In genomic region chr10:4611386-4612155, GRCm38 (mm10) we compare ENCODE assay signal across 8 mouse cellular contexts. TPM values are rescaled to one million over a fixed set of nuclear protein-coding genes. Genes with fewer than 3 reads are reported as not detected.
DNase-seq lines count a peak whose midpoint lies in the region; ATAC-seq and TF ChIP-seq lines count a peak whose summit lies in the region.

Gene Esr1 (plus strand): TSS chr10:4611593.

- H3K9ac ChIP-seq in hindbrain, postnatal 0 days (replicated peaks; ENCODE audit: low read length) = 0 out of 2 replicates have a peak within 1 kb of the TSS, but pooled peaks have one; percentile 30
- H3K9ac ChIP-seq in hindbrain, embryonic 13.5 days = no peak within 1 kb of the TSS
- H3K9ac ChIP-seq in stomach, embryonic 14.5 days (replicated peaks; ENCODE audit: low read depth, low read length) = no peak within 1 kb of the TSS

- peak; percentile 47; the same call in 1 of the 2 replicates for ATAC-seq in hindbrain, postnatal 0 days
- ATAC-seq in hindbrain, embryonic 13.5 days (ENCODE audit: low FRiP score) = no peak
- peak; percentile 25 for ATAC-seq in activated CD4-positive, CD25-positive, alpha-beta regulatory T cell, adult 4 months
- ATAC-seq in stomach, embryonic 14.5 days (ENCODE audit: insufficient number of reproducible peaks, insufficient read depth, low FRiP score, low read depth) = no peak

- 43% methylated on average over 13 of the region's 13 CpGs for WGBS in hindbrain, postnatal 0 days
- 51% methylated on average over 13 of the region's 13 CpGs for WGBS in hindbrain, embryonic 13.5 days
- 39% methylated on average over 13 of the region's 13 CpGs for WGBS in stomach, embryonic 14.5 days

- H3K27me3 ChIP-seq in hindbrain, postnatal 0 days (ENCODE audit: insufficient read depth, low read length) = no peaks in the 10 kb centered on the region
- no peaks in the 10 kb centered on the region for H3K27me3 ChIP-seq in hindbrain, embryonic 13.5 days
- no peaks in the 10 kb centered on the region for H3K27me3 ChIP-seq in stomach, embryonic 14.5 days (ENCODE audit: control insufficient read depth, insufficient read depth, low read length)

- no peak within 1 kb of the TSS for H3K4me3 ChIP-seq in hindbrain, postnatal 0 days (ENCODE audit: low read length)
- no peak within 1 kb of the TSS for H3K4me3 ChIP-seq in hindbrain, embryonic 13.5 days
- 0 out of 2 replicates have a peak within 1 kb of the TSS, but pooled peaks have one; percentile 6 for H3K4me3 ChIP-seq in stomach, embryonic 14.5 days (ENCODE audit: low read depth, low read length)

- H3K9me3 ChIP-seq in hindbrain, postnatal 0 days (ENCODE audit: low read length) = no peaks in the 10 kb centered on the region
- H3K9me3 ChIP-seq in hindbrain, embryonic 13.5 days = no peaks in the 10 kb centered on the region
- no peaks in the 10 kb centered on the region for H3K9me3 ChIP-seq in stomach, embryonic 14.5 days (ENCODE audit: control insufficient read depth, low read depth, low read length)

- H3K36me3 ChIP-seq in hindbrain, postnatal 0 days (ENCODE audit: insufficient read depth, low read length) = no peaks in the 10 kb centered on the region
- H3K36me3 ChIP-seq in hindbrain, embryonic 13.5 days = no peaks in the 10 kb centered on the region
- H3K36me3 ChIP-seq in stomach, embryonic 14.5 days (ENCODE audit: control insufficient read depth, insufficient read depth, low read length) = no peaks in the 10 kb centered on the region

- no peak within 1 kb of the TSS for H3K27ac ChIP-seq in hindbrain, postnatal 0 days
- H3K27ac ChIP-seq in hindbrain, embryonic 13.5 days = no peak within 1 kb of the TSS
- no peak within 1 kb of the TSS for H3K27ac ChIP-seq in stomach, embryonic 14.5 days (ENCODE audit: low read length)

- H3K4me2 ChIP-seq in hindbrain, postnatal 0 days (ENCODE audit: low read depth, low read length) = peak within 1 kb of the TSS; percentile 46
- no peak within 1 kb of the TSS for H3K4me2 ChIP-seq in hindbrain, embryonic 13.5 days
- peak within 1 kb of the TSS; percentile 35 for H3K4me2 ChIP-seq in stomach, embryonic 14.5 days (replicated peaks; ENCODE audit: low read depth, low read length)

- peak; percentile 43 for TF ChIP-seq CTCF in hindbrain, postnatal 0 days (IDR thresholded peaks at IDR 0.05; ENCODE audit: low read depth)

- intact Hi-C loops in gastrocnemius, postnatal 14 days (cut with DNase I; ENCODE audit: low total_unique reads) = no loop called here

- no peaks in the 10 kb centered on the region for H3K4me1 ChIP-seq in hindbrain, postnatal 0 days (ENCODE audit: insufficient read depth, low read length)
- H3K4me1 ChIP-seq in hindbrain, embryonic 13.5 days (replicated peaks) = no peaks in the 10 kb centered on the region
- H3K4me1 ChIP-seq in stomach, embryonic 14.5 days (ENCODE audit: control insufficient read depth, insufficient read depth, low read length) = peaks cover 4% of the 10 kb centered on the region; the same call in 1 of the 2 replicates

- DNase-seq in hindbrain, postnatal 0 days (ENCODE audit: low spot score) = peak; percentile 51
- no peak for DNase-seq in gastrocnemius, postnatal 14 days
- DNase-seq in kidney, postnatal 10 days = peak; percentile 26
- DNase-seq in spleen, adult 18-20 months = no peak
- DNase-seq in left cerebral cortex, adult 11 months (ENCODE audit: low spot score) = no peak

RNA-seq across cellular contexts. Expression of gene Esr1, which starts in this region (rescaled TPM):
- 0.58 and 0.93 TPM in 2 replicates for total RNA-seq in hindbrain, postnatal 0 days (2014; rRNA removed)
- polyA plus RNA-seq in hindbrain, postnatal 0 days (2015; fragmentation: Nextera tagmentation; extraction: Ambion mirVana) = 0.63 and 0.67 TPM in 2 replicates
- 0.10 and 0.16 TPM in 2 replicates for polyA plus RNA-seq in hindbrain, embryonic 13.5 days (2015; fragmentation: Nextera tagmentation; extraction: Ambion mirVana)
- polyA plus RNA-seq in activated CD4-positive, CD25-positive, alpha-beta regulatory T cell, adult 4 months (2017; shearing (Covaris generic)) = 1 to 10 TPM in 1 of 2 experiments, under 1 TPM in 1; 0.68 to 7.2 TPM
- total RNA-seq in gastrocnemius, postnatal 14 days (2021) = 10 to 100 TPM; 20.8 to 26.0 TPM
- 0.68 and 0.86 TPM in 2 replicates for polyA plus RNA-seq in stomach, embryonic 14.5 days (2014; fragmentation: Nextera tagmentation; extraction: Ambion mirVana)

Comparison
In these comparisons a context has a peak if more than half of its experiments do, and no peak if none do; other contexts are left out.
1. RNA of gene Esr1 (total RNA-seq): 20.8 to 26.0 TPM in gastrocnemius, postnatal 14 days; 0.58 to 0.93 TPM in hindbrain, postnatal 0 days; every median in the first group is over 10 times any median in the second.
2. Peak in DNase-seq, ATAC-seq, H3K9ac ChIP-seq and H3K4me2 ChIP-seq in hindbrain, postnatal 0 days; RNA of the gene not detected or under 1 TPM.